In the genomic region with DNA sequence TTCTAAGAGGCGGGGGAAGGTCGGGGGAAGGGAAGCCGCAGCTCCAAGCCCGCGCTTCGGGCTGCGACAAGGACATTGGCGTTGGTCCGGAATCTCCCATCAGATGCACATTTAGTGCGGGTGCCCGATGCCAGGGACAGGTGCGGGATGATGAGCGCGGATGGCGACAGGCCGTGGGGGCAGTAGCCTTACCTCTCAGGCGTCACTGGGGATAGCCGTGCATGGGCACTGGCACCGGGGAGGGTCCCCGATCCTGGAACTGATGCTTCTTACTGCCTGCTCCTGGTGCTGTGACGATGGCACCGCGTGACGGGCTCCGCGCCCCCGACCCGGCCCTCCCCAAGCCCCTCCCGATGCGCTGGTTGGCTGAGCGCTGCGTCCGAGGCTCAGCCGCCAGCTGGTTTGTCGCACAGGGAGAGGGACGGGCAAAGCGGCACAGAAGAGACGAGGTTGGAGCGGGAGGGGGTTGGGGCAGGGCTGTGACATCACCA, we compare ENCODE assay signal across 8 mouse cellular contexts. TPM values are rescaled to one million over a fixed set of nuclear protein-coding genes. Genes with fewer than 3 reads are reported as not detected.
DNase-seq lines count a peak whose midpoint lies in the region; ATAC-seq and TF ChIP-seq lines count a peak whose summit lies in the region.

A gene (minus strand): TSS at position 381 of the 491 bp plus-strand sequence.

- intact Hi-C loops in left cerebral cortex, postnatal 36 days (cut with DNase I) = no loop called here

- TF ChIP-seq CTCF in brain, embryonic 14.5 days (IDR thresholded peaks at IDR 0.05; ENCODE audit: borderline replicate concordance, extremely low read depth, insufficient read depth, insufficient read length) = no peak

- peak within 1 kb of the TSS; percentile 28; the same call in 1 of the 2 replicates for H3K27ac ChIP-seq in forebrain, embryonic 11.5 days (ENCODE audit: low read depth, low read length)
- H3K27ac ChIP-seq in hindbrain, embryonic 14.5 days = peak within 1 kb of the TSS; percentile 93
- H3K27ac ChIP-seq in neural tube, embryonic 12.5 days = peak within 1 kb of the TSS; percentile 67; the same call in 1 of the 2 replicates

- H3K27me3 ChIP-seq in forebrain, embryonic 11.5 days (ENCODE audit: control insufficient read depth, insufficient read depth, low read length) = no peaks in the 10 kb centered on the region; the same call in 1 of the 2 replicates
- no peaks in the 10 kb centered on the region for H3K27me3 ChIP-seq in hindbrain, embryonic 14.5 days (ENCODE audit: control insufficient read depth, insufficient read depth, low read length)
- peaks cover 17% of the 10 kb centered on the region for H3K27me3 ChIP-seq in neural tube, embryonic 12.5 days (replicated peaks)

- H3K4me2 ChIP-seq in forebrain, embryonic 11.5 days (ENCODE audit: low read depth, low read length, severe bottlenecking) = peak within 1 kb of the TSS; percentile 92
- peak within 1 kb of the TSS; percentile 90 for H3K4me2 ChIP-seq in hindbrain, embryonic 14.5 days (replicated peaks)
- peak within 1 kb of the TSS; percentile 85 for H3K4me2 ChIP-seq in neural tube, embryonic 12.5 days (replicated peaks)

- peak; percentile 52; the same call in 1 of the 2 replicates for TF ChIP-seq POLR2A in brain, embryonic 14.5 days (IDR thresholded peaks at IDR 0.05; ENCODE audit: borderline replicate concordance, extremely low read depth, insufficient read depth, insufficient read length, poor library complexity, severe bottlenecking)

- WGBS in forebrain, embryonic 11.5 days = under 1% methylated on average over 39 of the region's 39 CpGs
- under 1% methylated on average over 39 of the region's 39 CpGs for WGBS in hindbrain, embryonic 14.5 days
- WGBS in neural tube, embryonic 12.5 days = under 1% methylated on average over 39 of the region's 39 CpGs

- no peaks in the 10 kb centered on the region for H3K9me3 ChIP-seq in forebrain, embryonic 11.5 days (ENCODE audit: control insufficient read depth, low read length)
- no peaks in the 10 kb centered on the region for H3K9me3 ChIP-seq in hindbrain, embryonic 14.5 days (ENCODE audit: control insufficient read depth, low read length)
- no peaks in the 10 kb centered on the region for H3K9me3 ChIP-seq in neural tube, embryonic 12.5 days

- H3K36me3 ChIP-seq in forebrain, embryonic 11.5 days (ENCODE audit: control insufficient read depth, insufficient read depth, low read length) = no peaks in the 10 kb centered on the region; the same call in 1 of the 2 replicates
- peaks cover 14% of the 10 kb centered on the region; the same call in 1 of the 2 replicates for H3K36me3 ChIP-seq in hindbrain, embryonic 14.5 days (replicated peaks; ENCODE audit: control insufficient read depth, insufficient read depth)
- H3K36me3 ChIP-seq in neural tube, embryonic 12.5 days = 0 out of 2 replicates have a peak, but pooled peaks cover 4% of the 10 kb centered on the region

- no peaks in the 10 kb centered on the region for H3K4me1 ChIP-seq in forebrain, embryonic 11.5 days (replicated peaks; ENCODE audit: control insufficient read depth, insufficient read depth, low read length)
- peaks cover 18% of the 10 kb centered on the region for H3K4me1 ChIP-seq in hindbrain, embryonic 14.5 days (replicated peaks; ENCODE audit: control insufficient read depth, insufficient read depth, low read length)
- peaks cover 12% of the 10 kb centered on the region for H3K4me1 ChIP-seq in neural tube, embryonic 12.5 days

- peak; percentile 90 for ATAC-seq in forebrain, embryonic 11.5 days (replicated peaks; ENCODE audit: low FRiP score)
- peak; percentile 92 for ATAC-seq in hindbrain, embryonic 14.5 days (ENCODE audit: low FRiP score)
- ATAC-seq in neural tube, embryonic 12.5 days (ENCODE audit: low FRiP score, low read depth) = peak; percentile 90

- peak within 1 kb of the TSS; percentile 59 for H3K4me3 ChIP-seq in forebrain, embryonic 11.5 days (ENCODE audit: low read depth, low read length)
- H3K4me3 ChIP-seq in hindbrain, embryonic 14.5 days (replicated peaks; ENCODE audit: low read length) = peak within 1 kb of the TSS; percentile 70
- peak within 1 kb of the TSS; percentile 61 for H3K4me3 ChIP-seq in neural tube, embryonic 12.5 days

- DNase-seq in Muller cell, postnatal 12 days (ENCODE audit: inconsistent ontology term) = peak; percentile 93
- DNase-seq in brain, embryonic 14.5 days (ENCODE audit: low read depth) = peak; percentile 98
- peak; percentile 91 for DNase-seq in forebrain, embryonic 11.5 days (ENCODE audit: low spot score)
- peak; percentile 85 for DNase-seq in hindbrain, embryonic 14.5 days (ENCODE audit: low spot score)
- peak; percentile 89 to 93 for DNase-seq in left cerebral cortex, postnatal 36 days (ENCODE audit: low spot score in 2 of 2)
- DNase-seq in gastrocnemius, adult 8-10 months (ENCODE audit: low spot score in 2 of 2) = no peak
- DNase-seq in thymus, postnatal 25 days = no peak

- peak within 1 kb of the TSS; percentile 75 for H3K9ac ChIP-seq in forebrain, embryonic 11.5 days (ENCODE audit: low read length)
- H3K9ac ChIP-seq in hindbrain, embryonic 14.5 days = peak within 1 kb of the TSS; percentile 92
- peak within 1 kb of the TSS; percentile 71 for H3K9ac ChIP-seq in neural tube, embryonic 12.5 days

RNA-seq across cellular contexts. Expression of the gene that starts here (rescaled TPM):
- polyA plus RNA-seq in brain, embryonic 14.5 days (2012; rRNA removed) = 117 and 213 TPM in 2 replicates
- 79.7 and 86.0 TPM in 2 replicates for polyA plus RNA-seq in forebrain, embryonic 11.5 days (2014; fragmentation: Nextera tagmentation; extraction: Ambion mirVana)
- polyA plus RNA-seq in hindbrain, embryonic 14.5 days (2014; fragmentation: Nextera tagmentation; extraction: Ambion mirVana) = 395 and 421 TPM in 2 replicates
- total RNA-seq in left cerebral cortex, postnatal 36 days (2021) = 100 to 1,000 TPM; 731 to 734 TPM
- polyA plus RNA-seq in neural tube, embryonic 12.5 days (2016; fragmentation: Nextera tagmentation; extraction: Ambion mirVana) = 132 and 136 TPM in 2 replicates
- 1 to 10 TPM in 2 of 4 experiments, under 1 TPM in 2; 0.63 to 2.3 (median 1.0) TPM for total RNA-seq in gastrocnemius, adult 8-10 months (2022)

Comparison
In these comparisons a context has a peak if more than half of its experiments do, and no peak if none do; other contexts are left out.
1. RNA of the gene that starts here (total RNA-seq): 731 to 734 TPM in left cerebral cortex, postnatal 36 days; 0.63 to 2.3 TPM in gastrocnemius, adult 8-10 months; every median in the first group is over 100 times any median in the second.
2. DNase-seq: peak in Muller cell, postnatal 12 days (single experiment), brain, embryonic 14.5 days (single experiment), forebrain, embryonic 11.5 days (single experiment), hindbrain, embryonic 14.5 days (single experiment) and left cerebral cortex, postnatal 36 days (2 of 2); none in gastrocnemius, adult 8-10 months (0 of 2) and thymus, postnatal 25 days (single experiment).
3. H3K27ac ChIP-seq: peak in every context shown above with its lines; median percentile 93 in hindbrain, embryonic 14.5 days; 67 in neural tube, embryonic 12.5 days; 28 in forebrain, embryonic 11.5 days.
4. Peak in every context shown above with its lines, with median percentiles within 50 percentile points of each other: ATAC-seq, H3K4me2 ChIP-seq, H3K4me3 ChIP-seq and H3K9ac ChIP-seq.